Comparison of ENCODE assay signal across 24 mouse cellular contexts in the genomic region with DNA sequence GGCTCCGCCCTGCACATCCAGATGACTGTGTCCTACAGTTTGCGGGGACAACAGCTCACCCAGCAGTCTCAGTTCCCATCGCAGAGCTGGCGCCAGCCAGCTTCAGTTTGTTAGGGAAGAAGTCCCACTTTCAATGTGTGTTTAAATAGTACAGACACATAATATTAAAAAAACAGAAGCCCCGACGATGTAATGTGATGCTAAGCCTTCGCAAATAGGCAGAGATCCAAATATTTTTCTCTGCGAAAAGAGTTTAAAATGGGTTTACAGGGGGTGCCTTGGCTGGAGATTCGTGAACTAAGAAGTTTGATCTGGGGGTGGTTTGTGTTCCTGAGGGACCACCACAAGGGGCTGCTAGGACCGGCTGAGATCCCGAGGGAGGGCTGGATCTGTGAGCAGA. TPM values are rescaled to one million over a fixed set of nuclear protein-coding genes. Genes with fewer than 3 reads are reported as not detected.
DNase-seq lines count a peak whose midpoint lies in the region; ATAC-seq lines count a peak whose summit lies in the region.
"Had no signal": no experiment of that assay in that cellular context is flagged by ENCODE, and none has a peak within 500 bp of the region (broad histone marks: within the 10 kb centered on the region; RNA-seq: fewer than 3 reads in every experiment).

No protein-coding gene starts in this region.

- DNase-seq in heart, postnatal 14 days = no peak
- no peak for DNase-seq in lung, postnatal 10 days
- DNase-seq in ovary, postnatal 14 days (ENCODE audit: low spot score) = no peak
- DNase-seq in urinary bladder, postnatal 25 days (ENCODE audit: low spot score) = no peak
- DNase-seq: adrenal gland, adult 2 months; cerebellum, adult 18-20 months; cerebellum, postnatal 14 days; gastrocnemius, postnatal 25 days; heart, adult 2 months; kidney, adult 11 months; kidney, postnatal 14 days; liver, embryonic 13.5 days; thymus, adult 18-20 months; thymus, postnatal 4 days had no signal

- peak overlapping the region; percentile 37; the same call in 1 of the 2 replicates for H3K27ac ChIP-seq in heart, embryonic 15.5 days
- H3K27ac ChIP-seq in lung, embryonic 15.5 days = peak overlapping the region; percentile 44
- peak overlapping the region; percentile 54; the same call in 1 of the 2 replicates for H3K27ac ChIP-seq in intestine, embryonic 16.5 days (ENCODE audit: low read length)
- peak overlapping the region; percentile 56 for H3K27ac ChIP-seq in stomach, embryonic 16.5 days (ENCODE audit: low read length)
- H3K27ac ChIP-seq: forebrain, embryonic 10.5 days; heart, adult 2 months; hindbrain, embryonic 15.5 days; liver, embryonic 13.5 days; midbrain, embryonic 12.5 days; neural tube, embryonic 15.5 days had no signal

- H3K36me3 ChIP-seq in heart, embryonic 15.5 days = no peaks in the 10 kb centered on the region
- no peaks in the 10 kb centered on the region for H3K36me3 ChIP-seq in lung, embryonic 15.5 days
- no peaks in the 10 kb centered on the region for H3K36me3 ChIP-seq in intestine, embryonic 16.5 days (ENCODE audit: control insufficient read depth, insufficient read depth, low read length)
- H3K36me3 ChIP-seq in stomach, embryonic 16.5 days (ENCODE audit: control insufficient read depth, insufficient read depth, low read length) = no peaks in the 10 kb centered on the region
- H3K36me3 ChIP-seq: forebrain, embryonic 10.5 days; hindbrain, embryonic 15.5 days; liver, embryonic 13.5 days; midbrain, embryonic 12.5 days; neural tube, embryonic 15.5 days had no signal

- no peak overlapping the region for H3K9ac ChIP-seq in heart, embryonic 15.5 days
- no peak overlapping the region for H3K9ac ChIP-seq in lung, embryonic 15.5 days
- H3K9ac ChIP-seq in intestine, embryonic 16.5 days (ENCODE audit: low read depth, low read length) = no peak overlapping the region
- no peak overlapping the region for H3K9ac ChIP-seq in stomach, embryonic 16.5 days (ENCODE audit: low read length)
- H3K9ac ChIP-seq: hindbrain, embryonic 15.5 days; liver, embryonic 13.5 days; midbrain, embryonic 12.5 days; neural tube, embryonic 15.5 days had no signal

- 69% methylated on average over 11 of the region's 11 CpGs for WGBS in heart, embryonic 15.5 days
- WGBS in lung, embryonic 15.5 days = 47% methylated on average over 11 of the region's 11 CpGs
- WGBS in intestine, embryonic 16.5 days = 59% methylated on average over 11 of the region's 11 CpGs
- 56% methylated on average over 11 of the region's 11 CpGs for WGBS in stomach, embryonic 16.5 days

- no peak overlapping the region for H3K4me2 ChIP-seq in heart, embryonic 15.5 days
- H3K4me2 ChIP-seq in lung, embryonic 15.5 days = peak overlapping the region; percentile 4; the same call in 1 of the 2 replicates
- H3K4me2 ChIP-seq in intestine, embryonic 16.5 days (ENCODE audit: low read depth, low read length) = no peak overlapping the region; the same call in 1 of the 2 replicates
- H3K4me2 ChIP-seq in stomach, embryonic 16.5 days (ENCODE audit: low read depth, low read length) = peak overlapping the region; percentile 3; the same call in 1 of the 2 replicates
- H3K4me2 ChIP-seq: hindbrain, embryonic 15.5 days; liver, embryonic 13.5 days; midbrain, embryonic 12.5 days; neural tube, embryonic 15.5 days had no signal

- no peaks in the 10 kb centered on the region for H3K27me3 ChIP-seq in heart, embryonic 15.5 days
- H3K27me3 ChIP-seq in lung, embryonic 15.5 days = no peaks in the 10 kb centered on the region
- H3K27me3 ChIP-seq in intestine, embryonic 16.5 days (replicated peaks; ENCODE audit: control insufficient read depth, insufficient read depth, low read length) = no peaks in the 10 kb centered on the region; the same call in 1 of the 2 replicates
- H3K27me3 ChIP-seq in stomach, embryonic 16.5 days (ENCODE audit: control insufficient read depth, insufficient read depth, low read length) = no peaks in the 10 kb centered on the region
- H3K27me3 ChIP-seq: hindbrain, embryonic 15.5 days; liver, embryonic 13.5 days; midbrain, embryonic 12.5 days; neural tube, embryonic 15.5 days had no signal

- H3K4me1 ChIP-seq in heart, embryonic 15.5 days (replicated peaks) = peaks cover 13% of the 10 kb centered on the region
- peaks cover 28% of the 10 kb centered on the region for H3K4me1 ChIP-seq in lung, embryonic 15.5 days
- peaks cover 18% of the 10 kb centered on the region for H3K4me1 ChIP-seq in intestine, embryonic 16.5 days (ENCODE audit: control insufficient read depth, insufficient read depth, low read length)
- peaks cover 18% of the 10 kb centered on the region for H3K4me1 ChIP-seq in stomach, embryonic 16.5 days (ENCODE audit: control insufficient read depth, insufficient read depth, low read length)
- H3K4me1 ChIP-seq: liver, embryonic 13.5 days had no signal

- ATAC-seq in heart, embryonic 15.5 days (replicated peaks; ENCODE audit: insufficient number of reproducible peaks, insufficient read depth, low FRiP score, low read depth) = no peak
- ATAC-seq in lung, embryonic 15.5 days (ENCODE audit: borderline replicate concordance, extremely low read depth, low FRiP score, low TSS enrichment) = peak; percentile 37; the same call in 1 of the 2 replicates
- no peak for ATAC-seq in intestine, embryonic 16.5 days
- no peak for ATAC-seq in stomach, embryonic 16.5 days (ENCODE audit: insufficient read depth, low FRiP score)
- ATAC-seq: forebrain, embryonic 16.5 days had no signal

- intact Hi-C loops in heart, postnatal 14 days (cut with DNase I) = no loop called here

- no peak overlapping the region for H3K4me3 ChIP-seq in heart, embryonic 15.5 days
- no peak overlapping the region for H3K4me3 ChIP-seq in lung, embryonic 15.5 days
- no peak overlapping the region for H3K4me3 ChIP-seq in intestine, embryonic 16.5 days (ENCODE audit: low read length)
- no peak overlapping the region for H3K4me3 ChIP-seq in stomach, embryonic 16.5 days (replicated peaks; ENCODE audit: low read length)
- H3K4me3 ChIP-seq: forebrain, embryonic 10.5 days; heart, adult 2 months; hindbrain, embryonic 15.5 days; liver, embryonic 13.5 days; midbrain, embryonic 12.5 days; neural tube, embryonic 15.5 days had no signal

- H3K9me3 ChIP-seq in heart, embryonic 15.5 days (replicated peaks) = no peaks in the 10 kb centered on the region
- no peaks in the 10 kb centered on the region for H3K9me3 ChIP-seq in lung, embryonic 15.5 days
- no peaks in the 10 kb centered on the region for H3K9me3 ChIP-seq in intestine, embryonic 16.5 days (ENCODE audit: control insufficient read depth, low read length)
- H3K9me3 ChIP-seq in stomach, embryonic 16.5 days (replicated peaks; ENCODE audit: control insufficient read depth, low read length) = no peaks in the 10 kb centered on the region
- H3K9me3 ChIP-seq: hindbrain, embryonic 15.5 days; liver, embryonic 13.5 days; midbrain, embryonic 12.5 days; neural tube, embryonic 15.5 days had no signal

RNA-seq across cellular contexts. Expression of gene Gas1, which starts 45.2 kb away (rescaled TPM):
- 37.2 and 47.7 TPM in 2 replicates for polyA plus RNA-seq in heart, embryonic 15.5 days (2015; fragmentation: Nextera tagmentation; extraction: Ambion mirVana)
- total RNA-seq in heart, postnatal 14 days (2021) = 10 to 100 TPM; 56.7 to 60.4 TPM
- 24.4 and 25.2 TPM in 2 replicates for polyA plus RNA-seq in lung, embryonic 15.5 days (2015; fragmentation: Nextera tagmentation; extraction: Ambion mirVana)
- polyA plus RNA-seq in intestine, embryonic 16.5 days (2015; fragmentation: Nextera tagmentation; extraction: Ambion mirVana) = 22.0 and 31.9 TPM in 2 replicates
- polyA plus RNA-seq in stomach, embryonic 16.5 days (2015; fragmentation: Nextera tagmentation; extraction: Ambion mirVana) = 24.0 and 35.4 TPM in 2 replicates
- total RNA-seq: hematopoietic stem cell, adult 5-6 weeks had no signal

Comparison
In these comparisons a context has a peak if more than half of its experiments do, and no peak if none do; other contexts are left out.
1. H3K4me2 ChIP-seq: peak in lung, embryonic 15.5 days (single experiment) and stomach, embryonic 16.5 days (single experiment); none in heart, embryonic 15.5 days (single experiment) and intestine, embryonic 16.5 days (single experiment).
2. Peak in every context shown above with its lines, with median percentiles within 50 percentile points of each other: H3K27ac ChIP-seq.